Mouse (Mus musculus) G1E (cell line): Measurements from ENCODE around the gene Paip2b.

Source experiments
- CTCF ChIP-seq: IDR thresholded peaks from 2 replicates; pipeline ENCODE4 v1.5.1; 2012; ENCODE audit warnings: low read depth, low read length, inconsistent platforms, mixed read lengths
- GATA1 ChIP-seq: IDR thresholded peaks from 2 replicates; pipeline ENCODE4 v1.6.1; 2012; ENCODE audit warnings: borderline replicate concordance, low read length, inconsistent platforms, mixed read lengths
- POLR2AphosphoS5 ChIP-seq: IDR thresholded peaks from 2 replicates; pipeline ENCODE4 v1.6.1; 2012; ENCODE audit warnings: low read depth, low read length, inconsistent platforms; ENCODE audit not compliant: insufficient replicate concordance
- TAL1 ChIP-seq: conservative IDR thresholded peaks from 2 replicates; pipeline ENCODE4 v1.6.1; 2012; ENCODE audit warnings: low read depth, low read length, inconsistent platforms, mixed read lengths

DNA sequence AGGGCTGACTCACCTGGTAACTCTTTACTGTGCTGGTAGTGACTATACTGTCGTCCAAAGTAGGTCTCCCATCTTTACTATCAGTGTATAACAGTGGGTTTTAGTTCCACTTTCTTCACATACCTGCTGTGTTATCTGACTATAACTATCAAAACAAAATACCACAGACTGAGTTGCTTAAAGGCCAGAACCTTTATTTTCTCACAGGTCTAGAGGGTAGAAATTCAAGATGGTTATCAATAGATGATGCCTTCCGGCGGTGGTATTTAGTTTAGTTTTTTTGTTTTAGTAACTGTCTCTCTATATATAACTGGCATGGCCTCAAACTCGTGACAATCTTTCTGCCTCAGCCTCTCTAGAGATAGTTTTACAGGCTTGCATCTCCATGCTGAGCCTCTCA lies 32.0 kb upstream of the Paip2b start:
- TF ChIP-seq TAL1 = no peak
- no peak for TF ChIP-seq CTCF
- TF ChIP-seq GATA1 = no peak
- no peak for TF ChIP-seq POLR2AphosphoS5
